Mouse (Mus musculus): ENCODE measurements around the gene Fam187a.

DNA sequence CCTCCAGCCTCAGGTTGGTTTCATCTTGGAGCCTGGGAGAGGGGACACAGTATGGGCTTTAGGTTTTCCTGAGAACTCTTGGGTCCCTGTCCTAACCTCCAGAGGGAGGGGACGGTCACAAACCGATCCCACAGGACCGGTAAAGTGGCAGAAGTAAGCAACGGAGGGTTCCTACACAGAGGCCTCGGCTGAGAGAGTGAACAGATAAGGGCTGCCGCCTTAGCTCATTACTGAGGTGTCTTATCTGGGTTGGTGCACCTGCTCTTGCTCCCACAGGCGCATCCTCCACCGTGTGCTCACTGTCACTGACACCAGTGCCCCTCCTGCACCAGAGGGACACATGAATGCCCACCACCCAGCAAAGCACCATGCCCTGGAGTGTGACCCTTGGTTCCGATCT, 10.8 kb downstream of the Fam187a start:
- no peak for TF ChIP-seq EP300 (optimal IDR thresholded peaks at IDR 0.05)
- TF ChIP-seq CTCF (IDR thresholded peaks at IDR 0.05; ENCODE audit: low read depth) = no peak

Measured in stomach, postnatal 0 days (tissue).